Mouse (Mus musculus): ENCODE results near the gene Gm21764. TPM values are rescaled to one million over a fixed set of nuclear protein-coding genes. Genes with fewer than 3 reads are reported as not detected.
"Not testable (repeated sequence)": the region's sequence is repeated elsewhere in the genome, so short reads cannot be mapped to it uniquely, and the experiment has no call there.

Gene Gm21764
- polyA plus RNA-seq (2011; ENCODE audit: insufficient read depth, insufficient read length, low read depth, missing spikeins), result not detected in 2 replicates

DNA sequence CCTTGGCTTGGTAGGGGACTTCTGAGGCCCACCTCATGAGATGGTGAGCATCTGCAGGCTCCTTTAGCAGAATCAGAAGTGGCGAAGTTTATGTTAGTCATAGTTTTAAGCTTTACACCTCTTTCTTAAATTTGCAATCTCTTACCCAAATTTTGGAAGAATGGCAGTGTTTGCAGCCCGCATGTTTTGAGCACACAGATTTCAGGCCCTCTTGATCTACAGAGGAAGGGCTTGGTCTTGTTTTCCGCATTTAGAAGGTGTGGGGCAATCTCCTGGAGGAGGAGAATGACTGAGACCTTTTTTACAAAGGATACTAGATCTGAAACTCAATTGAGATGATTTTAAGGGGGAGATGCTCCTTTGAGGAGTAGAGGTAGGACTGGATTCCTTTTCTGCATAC is at the start of gene Gm21764:
TSS of gene Gm21764 (minus strand) at position 101 of the 400 bp plus-strand sequence.
- H3K4me3 ChIP-seq (ENCODE audit: low read depth, low read length); H3K27me3 ChIP-seq (ENCODE audit: control insufficient read depth, insufficient read depth, low read length, poor library complexity, severe bottlenecking); H3K27ac ChIP-seq (ENCODE audit: insufficient read depth, low read length); H3K9ac ChIP-seq (ENCODE audit: low read depth, poor library complexity, severe bottlenecking); H3K9me3 ChIP-seq (replicated peaks; ENCODE audit: control insufficient read depth, insufficient read depth, low read length, poor library complexity, severe bottlenecking); H3K4me1 ChIP-seq (ENCODE audit: control insufficient read depth, insufficient read depth, low read length); H3K36me3 ChIP-seq (ENCODE audit: control insufficient read depth, insufficient read depth, low read length, poor library complexity, severe bottlenecking): not testable (repeated sequence)

DNA sequence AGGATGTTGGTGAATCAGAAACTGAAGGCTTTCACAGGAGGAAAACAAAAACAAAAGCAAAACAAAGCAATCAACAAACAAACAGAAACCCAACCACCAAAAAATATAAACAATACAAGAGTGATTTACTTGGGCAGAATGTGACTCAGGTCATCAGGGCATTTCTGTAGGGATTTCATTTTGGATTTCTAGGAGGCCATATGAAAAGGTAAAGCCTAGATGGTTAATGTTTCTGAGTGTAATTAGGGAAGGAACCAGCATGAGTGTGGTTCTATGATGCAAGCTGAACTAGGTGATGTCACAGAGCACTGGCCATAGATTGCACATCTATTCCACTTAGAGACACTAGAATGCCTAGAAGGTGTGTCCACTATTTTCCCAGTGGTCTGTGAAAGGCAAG is 27.2 kb upstream of the Gm21764 start, which contains the start of gene Ssty1:
TSS of gene Ssty1 (plus strand) at position 301 of the 400 bp plus-strand sequence.
- H3K4me1 ChIP-seq (ENCODE audit: control insufficient read depth, insufficient read depth, low read length); H3K4me3 ChIP-seq (ENCODE audit: low read depth, low read length); H3K27me3 ChIP-seq (ENCODE audit: control insufficient read depth, insufficient read depth, low read length, poor library complexity, severe bottlenecking); H3K9me3 ChIP-seq (replicated peaks; ENCODE audit: control insufficient read depth, insufficient read depth, low read length, poor library complexity, severe bottlenecking); H3K9ac ChIP-seq (ENCODE audit: low read depth, poor library complexity, severe bottlenecking); H3K36me3 ChIP-seq (ENCODE audit: control insufficient read depth, insufficient read depth, low read length, poor library complexity, severe bottlenecking); H3K27ac ChIP-seq (ENCODE audit: insufficient read depth, low read length): not testable (repeated sequence)

Other genes with a start within 250 kb of the Gm21764 start
- gene Gm21904, start 215.5 kb downstream of the Gm21764 start, polyA plus RNA-seq (2011; ENCODE audit: insufficient read depth, insufficient read length, low read depth, missing spikeins), result not detected in 2 replicates
- not detected in 2 replicates for gene Gm20772, start 187.1 kb downstream of the Gm21764 start, polyA plus RNA-seq (2011; ENCODE audit: insufficient read depth, insufficient read length, low read depth, missing spikeins)
- gene Gm20831, start 187.1 kb downstream of the Gm21764 start, polyA plus RNA-seq (2011; ENCODE audit: insufficient read depth, insufficient read length, low read depth, missing spikeins), result not detected in 2 replicates
- gene Srsy, start 124.5 kb downstream of the Gm21764 start, polyA plus RNA-seq (2011; ENCODE audit: insufficient read depth, insufficient read length, low read depth, missing spikeins), result not detected in 2 replicates
- gene Ssty1, start 27.3 kb upstream of the Gm21764 start, polyA plus RNA-seq (2011; ENCODE audit: insufficient read depth, insufficient read length, low read depth, missing spikeins), result not detected in 2 replicates